Mouse (Mus musculus): ENCODE results near the gene Tarbp2.

DNA sequence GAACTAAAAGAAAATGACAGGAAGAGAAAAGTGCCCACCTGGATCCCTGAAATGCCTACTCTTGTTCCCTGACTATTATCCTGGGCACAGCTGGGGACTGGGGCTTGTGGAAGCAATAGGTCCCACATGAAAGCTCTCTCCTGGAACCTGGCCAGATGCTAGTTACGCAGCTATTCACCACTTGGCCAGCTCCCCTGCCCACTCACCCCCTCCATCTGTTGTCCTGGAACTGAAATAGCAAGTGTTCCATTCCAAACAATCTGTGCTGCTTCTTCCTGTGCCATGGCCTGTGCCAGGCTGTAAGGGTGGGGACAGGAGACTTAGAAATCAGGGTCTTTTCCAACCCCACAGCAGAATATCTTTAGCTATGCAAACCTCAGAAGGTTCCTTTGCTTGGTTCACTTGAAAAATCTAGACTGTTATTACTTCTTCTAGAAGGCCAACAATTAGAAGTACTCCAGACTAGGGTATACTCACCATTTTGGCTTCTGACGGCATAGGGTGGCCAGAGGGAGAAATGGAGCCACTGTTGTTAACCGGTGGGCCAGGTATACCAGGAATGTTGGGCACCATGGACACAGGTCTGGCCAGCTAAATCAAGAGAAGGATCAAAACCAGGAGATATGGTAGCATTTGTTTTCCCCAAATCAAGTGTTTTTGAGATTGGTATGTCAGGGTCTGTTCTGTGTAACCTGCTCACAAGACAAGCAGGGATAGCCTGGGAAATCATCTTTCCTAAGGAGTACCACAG, 28.9 kb downstream of the Tarbp2 start:
- TF ChIP-seq CTCF (conservative IDR thresholded peaks at IDR 0.05; ENCODE audit: low read length) (no peak), NANOG (IDR thresholded peaks at IDR 0.05; ENCODE audit: borderline replicate concordance, low read length) (no peak), POU5F1 (IDR thresholded peaks at IDR 0.05; ENCODE audit: borderline replicate concordance, low read length) (no peak)

All from E14TG2a.4 (cell line).